Mouse (Mus musculus) testis, adult 2 months (tissue): Measurements from ENCODE around the gene Pxylp1.

Experiments used
- CTCF ChIP-seq: fragments of 200-500 bp; IDR thresholded peaks from 2 replicates; pipeline ENCODE4 v1.5.1; 2012; ENCODE audit warnings: low read depth, mild to moderate bottlenecking, inconsistent platforms, low read length, moderate library complexity; ENCODE audit not compliant: control insufficient read depth, insufficient read depth, insufficient replicate concordance
- POLR2A ChIP-seq: fragments of 200-500 bp; IDR thresholded peaks from 2 replicates; pipeline ENCODE4 v1.6.1; 2012; ENCODE audit warnings: low read depth, mild to moderate bottlenecking, inconsistent platforms, low read length, moderate library complexity; ENCODE audit not compliant: control insufficient read depth

- TF ChIP-seq CTCF (no peak), POLR2A (no peak)
Measured at GRCm38 (mm10) chr9:96839376-96839775, 53.1 kb downstream of the Pxylp1 start.
